Mouse (Mus musculus): ENCODE measurements around the gene Fnbp1.
A peak's percentile ranks its signal among the peaks of the same experiment; 100 is the strongest.

The Fnbp1 gene

DNA sequence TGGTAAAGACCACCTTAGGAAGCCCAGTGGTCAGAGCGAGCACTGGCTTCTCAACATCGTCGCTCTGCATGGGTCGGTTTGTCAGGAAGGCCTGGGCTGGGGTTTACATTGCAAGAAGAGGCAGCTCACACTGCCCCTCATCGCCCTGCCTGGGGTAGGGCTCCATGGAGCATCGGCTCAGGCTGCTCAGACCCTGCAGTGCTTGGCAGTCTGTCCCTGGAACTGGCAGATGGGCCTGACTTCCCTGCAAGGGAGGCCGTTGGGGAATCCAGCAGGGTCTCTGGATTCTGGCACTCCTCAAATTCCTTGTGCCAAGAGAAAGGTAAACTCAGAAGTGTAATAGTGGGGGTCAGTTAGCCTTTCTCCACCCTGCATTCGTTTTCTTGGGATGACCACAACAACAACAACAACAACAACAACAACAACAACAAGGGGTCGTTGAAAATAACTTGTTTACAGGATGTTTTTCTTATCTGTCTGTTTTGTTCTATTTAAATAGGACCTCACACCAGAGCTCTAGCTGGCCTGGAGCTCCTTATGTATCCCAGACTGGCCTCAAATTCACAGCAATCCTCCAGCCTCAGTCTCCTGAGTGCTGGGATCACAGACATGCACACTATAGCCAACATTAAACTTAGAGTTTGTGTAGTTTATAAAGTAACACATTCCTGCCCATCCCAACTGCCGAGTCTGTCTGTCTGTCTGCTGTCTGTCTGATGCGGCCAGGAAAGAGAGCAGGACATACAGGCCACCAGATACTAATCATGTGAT is 75.6 kb downstream of the Fnbp1 start:
- no peak for DNase-seq

GRCm38 (mm10) chr2:31061868-31062628 is 79.8 kb downstream of the Fnbp1 start:
- peak; percentile 64 to 69 for DNase-seq

DNA sequence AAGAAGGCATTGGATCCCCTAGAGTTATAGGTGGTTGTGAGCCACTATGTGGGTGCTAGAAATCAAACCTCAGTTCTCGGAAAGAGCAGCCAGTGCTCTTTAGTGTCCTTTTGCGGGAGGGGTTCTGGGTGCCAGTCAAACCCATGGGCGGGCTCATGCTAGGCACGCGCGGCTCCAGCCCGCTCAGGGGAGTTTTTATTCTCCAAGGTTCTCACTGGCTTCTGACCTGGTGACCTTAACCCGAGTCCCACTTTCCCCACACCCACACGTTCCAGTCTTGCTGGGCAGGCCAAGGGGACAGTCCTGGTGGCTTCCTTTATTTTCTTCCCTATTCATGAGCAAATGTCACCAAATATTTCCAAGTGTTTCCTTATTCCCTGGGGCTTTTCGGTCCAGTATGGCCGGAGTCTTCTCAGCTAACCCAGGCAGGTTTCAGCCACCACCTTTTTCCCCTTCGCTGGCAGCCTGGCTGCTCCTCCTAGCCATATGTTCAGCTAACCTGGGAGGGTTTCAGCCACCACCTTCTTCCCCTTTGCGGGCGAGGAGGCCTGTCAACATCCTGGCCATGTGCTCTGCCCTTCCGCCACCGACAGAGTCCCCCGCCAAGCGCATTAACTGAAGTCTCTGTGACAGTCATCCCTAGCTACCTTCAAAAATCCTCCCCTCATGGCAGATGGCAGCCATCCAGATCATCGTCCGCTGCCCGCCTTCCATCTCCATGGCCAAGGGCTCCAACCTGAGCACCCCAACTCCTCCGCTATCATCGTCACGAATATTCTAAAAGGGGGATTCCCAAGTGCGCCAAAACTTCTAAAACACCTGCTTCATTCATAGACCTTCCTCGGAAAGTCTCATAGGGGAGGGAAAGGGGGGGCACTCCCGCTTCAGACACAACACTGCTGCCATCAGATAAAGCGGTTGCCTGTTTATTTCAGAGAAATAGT is 80.7 kb downstream of the Fnbp1 start:
- peak; percentile 83 to 85 for DNase-seq

DNA sequence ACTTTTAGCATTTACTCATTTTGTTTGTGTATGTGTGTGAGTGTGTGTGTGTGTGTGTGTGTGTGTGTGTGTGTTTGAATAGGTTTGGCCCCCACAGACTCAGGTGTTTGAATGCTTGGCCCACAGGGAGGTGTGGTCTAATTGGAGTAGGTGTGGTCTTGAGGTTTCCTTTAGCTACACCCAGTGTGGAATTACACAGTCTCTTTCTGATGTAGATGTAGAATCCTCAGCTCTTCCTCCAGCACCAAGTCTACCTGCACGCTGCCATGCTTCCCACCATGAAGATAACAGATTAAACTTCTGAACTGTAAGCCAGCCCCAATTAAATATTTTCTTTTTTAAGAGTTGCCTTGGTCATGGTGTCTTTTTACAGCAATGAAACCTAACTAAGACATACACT is 81.5 kb downstream of the Fnbp1 start:
- DNase-seq, result peak; percentile 55 to 65

GRCm38 (mm10) chr2:31058443-31058842 is 83.4 kb downstream of the Fnbp1 start:
- peak; percentile 11 to 26 for DNase-seq

DNA sequence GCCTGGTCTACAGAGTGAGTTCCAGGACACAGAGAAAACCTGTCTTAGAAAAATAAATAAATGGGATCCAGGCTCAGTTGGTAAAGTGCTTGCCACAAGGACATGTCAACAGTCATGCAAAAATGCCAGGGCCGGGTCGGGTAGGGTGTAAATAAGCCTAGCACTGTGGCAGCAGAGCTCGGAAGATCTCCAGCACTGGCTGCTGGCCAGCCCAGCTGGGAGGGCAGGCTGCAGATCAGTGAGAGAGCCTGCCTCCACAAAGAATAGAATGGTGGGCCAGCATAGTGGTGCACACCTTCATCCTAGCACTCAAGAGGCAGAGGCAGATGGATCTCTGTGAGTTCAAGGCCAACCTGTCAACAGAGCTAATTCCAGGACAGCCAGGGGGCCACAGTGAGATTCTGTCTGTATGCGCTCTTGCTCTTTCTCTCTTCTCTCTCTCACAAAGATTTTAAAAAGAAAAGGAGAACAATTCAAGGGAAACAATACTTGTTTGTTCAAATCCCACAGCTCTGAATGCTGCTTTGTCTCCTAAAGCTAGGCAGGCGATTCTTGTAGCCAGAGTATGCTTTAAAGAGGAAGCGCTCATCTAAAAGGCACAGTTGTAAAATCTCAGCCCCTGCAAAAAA is 84.1 kb downstream of the Fnbp1 start:
- DNase-seq, result no peak

DNA sequence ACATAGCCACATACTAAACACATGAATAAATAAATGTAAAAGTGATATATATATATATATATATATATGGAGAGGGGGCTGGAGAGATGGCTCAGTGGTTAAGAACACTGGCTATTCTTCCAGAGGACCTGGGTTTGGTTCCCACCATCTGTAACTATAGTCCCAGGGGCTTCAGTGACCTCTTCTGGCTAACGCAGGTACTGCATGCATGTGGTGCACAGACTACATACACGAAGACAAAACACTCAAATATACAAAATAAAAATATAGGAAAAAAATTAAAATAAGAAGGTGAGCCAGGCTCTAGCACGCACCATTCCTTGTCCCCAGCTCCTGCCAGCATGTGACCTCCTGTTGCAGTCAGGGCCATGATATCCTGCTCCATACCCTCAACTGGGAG is 85.7 kb downstream of the Fnbp1 start:
- peak; percentile 40 to 47 for DNase-seq

- DNase-seq, result no peak
These were observed 87.9 kb downstream of the Fnbp1 start for GRCm38 (mm10) chr2:31053851-31054340.

DNA sequence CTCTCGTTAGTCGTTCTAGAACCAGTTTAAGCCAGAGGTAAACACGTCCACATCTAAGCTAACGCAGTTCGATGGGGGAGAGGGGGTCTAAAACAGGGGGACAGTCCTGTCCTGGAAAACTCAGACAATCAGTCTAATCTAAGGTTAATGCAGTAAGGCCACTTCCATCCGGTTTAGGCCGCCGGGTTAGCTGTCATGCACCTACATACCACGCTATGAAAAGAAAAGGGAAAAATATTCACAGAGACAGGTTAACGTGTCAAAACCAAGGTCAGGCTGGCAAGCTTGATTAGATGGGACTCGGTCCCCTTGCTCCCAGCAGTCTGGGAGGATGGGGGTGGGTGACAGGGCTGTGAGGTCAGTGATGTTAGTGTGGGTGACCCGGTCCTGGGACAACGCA is 88.4 kb downstream of the Fnbp1 start:
- DNase-seq, result no peak

DNA sequence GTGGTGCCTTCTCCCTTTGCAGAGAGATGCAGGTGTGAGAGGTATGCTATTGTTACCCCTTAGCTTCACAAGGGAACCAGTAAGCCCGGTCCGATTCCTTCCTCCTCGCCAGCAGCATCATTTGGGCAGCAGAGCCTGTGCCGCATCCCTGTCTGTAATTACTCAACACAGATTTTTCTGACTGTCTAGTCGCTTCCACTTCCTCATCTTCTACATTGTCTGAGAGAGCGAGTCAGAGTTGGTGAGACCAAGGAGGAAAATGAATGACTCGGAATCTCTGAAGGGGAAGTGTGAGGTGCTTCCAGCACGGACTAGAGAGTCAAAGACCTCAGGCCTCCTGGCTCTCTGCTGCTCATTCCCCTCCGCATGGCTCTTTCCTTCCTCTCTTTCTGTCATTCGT is 89.4 kb downstream of the Fnbp1 start:
- DNase-seq, result no peak

DNA sequence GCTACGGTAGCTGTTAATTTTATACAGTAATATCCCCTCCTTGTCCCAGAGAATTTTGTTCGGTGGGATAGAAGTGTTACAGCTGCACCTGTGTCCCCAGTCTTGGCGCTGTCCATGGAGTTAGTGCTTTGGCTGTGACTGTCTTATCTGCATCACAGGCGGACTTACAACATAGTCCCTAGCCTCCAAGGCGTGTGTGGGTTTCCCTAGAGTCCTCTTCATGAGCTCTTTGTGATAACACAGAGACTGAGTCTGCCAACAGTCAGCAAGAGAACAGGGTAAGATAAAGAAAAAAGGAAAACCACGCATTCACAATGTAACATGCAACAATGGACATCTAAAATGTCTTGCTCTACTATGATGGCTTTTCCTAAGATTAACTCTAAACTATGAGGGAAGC is 93.8 kb downstream of the Fnbp1 start:
- no peak for DNase-seq

- no peak for DNase-seq
These were observed 98.0 kb downstream of the Fnbp1 start for GRCm38 (mm10) chr2:31043856-31044255.

DNA sequence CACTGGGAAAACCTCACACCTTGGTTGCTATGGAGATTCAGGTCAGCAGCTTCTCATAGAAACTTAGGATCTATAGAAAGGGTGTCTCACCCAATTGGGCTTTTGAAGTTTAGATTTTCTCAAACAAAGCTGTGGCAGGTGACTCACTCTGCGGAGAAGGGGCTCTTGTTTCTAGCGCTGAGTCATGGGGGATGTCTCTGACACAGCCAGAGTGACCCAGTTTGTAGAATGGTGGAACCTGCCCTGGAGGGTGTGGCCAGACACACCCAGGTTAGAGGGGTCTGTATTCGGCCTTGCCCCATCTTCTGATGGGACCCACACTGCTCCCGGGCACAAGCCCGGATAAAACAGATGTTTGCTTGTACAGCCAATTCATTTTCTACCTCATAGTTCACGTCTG is 98.9 kb downstream of the Fnbp1 start:
- DNase-seq, result no peak

DNA sequence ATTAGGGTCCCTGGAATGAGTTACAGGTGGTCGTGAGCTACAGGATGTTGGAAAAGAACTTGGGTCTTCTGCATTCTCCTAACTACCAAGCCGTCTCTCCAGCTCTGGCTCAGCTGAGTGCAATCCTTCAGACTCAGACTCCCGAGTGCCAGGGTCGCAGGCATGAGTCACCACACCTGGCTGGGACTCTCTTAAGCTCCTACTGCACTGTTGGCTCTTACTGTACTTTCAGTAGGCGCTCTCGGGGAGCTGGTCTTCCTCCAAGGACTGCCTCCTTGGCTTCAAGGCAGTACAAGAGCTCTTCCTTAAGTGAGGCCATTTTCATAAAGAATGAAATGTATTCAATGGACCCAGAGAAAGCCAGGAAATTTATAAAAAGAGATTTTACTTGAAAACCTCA is 100.4 kb downstream of the Fnbp1 start:
- no peak for DNase-seq

DNA sequence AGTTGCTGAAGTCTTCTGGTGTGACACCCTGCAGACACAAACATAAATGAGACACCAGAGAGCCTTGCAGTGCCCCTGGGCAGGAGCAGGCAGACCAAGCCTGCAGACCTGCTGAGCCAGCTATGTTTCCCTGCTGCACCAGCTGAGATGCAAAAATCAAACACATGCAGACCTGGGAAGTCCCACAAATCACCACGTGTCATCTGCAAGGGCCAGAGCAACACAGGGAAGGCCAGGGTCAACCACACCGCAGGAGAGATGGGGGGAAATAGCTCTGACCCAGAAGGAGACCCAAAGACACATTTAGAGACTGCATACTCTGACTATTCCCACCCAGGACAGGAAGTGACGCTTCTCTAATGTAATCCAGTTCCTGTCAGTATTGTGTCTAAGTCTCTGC is 101.3 kb downstream of the Fnbp1 start:
- no peak for DNase-seq

DNA sequence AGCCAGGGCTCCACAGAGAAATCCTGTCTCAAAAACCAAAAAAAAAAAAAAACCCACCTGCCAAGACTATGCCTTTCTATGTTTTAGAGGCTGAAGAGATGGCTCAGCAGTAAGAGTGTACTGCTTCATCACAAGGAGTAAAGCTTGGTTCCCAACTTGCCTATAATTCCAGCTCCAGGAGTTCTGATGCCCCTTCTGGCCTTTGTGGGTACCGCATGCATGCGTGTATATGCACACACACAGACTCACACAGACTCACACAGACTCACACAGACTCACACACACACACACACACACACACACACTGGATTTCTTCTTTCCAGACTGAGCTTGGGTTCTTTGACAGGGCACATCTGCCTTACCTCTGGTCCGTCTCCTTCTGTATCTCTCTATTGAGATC is 101.8 kb downstream of the Fnbp1 start:
- DNase-seq, result peak in 1 of 2 experiments; percentile 19

- peak; percentile 72 to 81 for DNase-seq
These were observed 105.0 kb downstream of the Fnbp1 start for GRCm38 (mm10) chr2:31036811-31037210.

DNA sequence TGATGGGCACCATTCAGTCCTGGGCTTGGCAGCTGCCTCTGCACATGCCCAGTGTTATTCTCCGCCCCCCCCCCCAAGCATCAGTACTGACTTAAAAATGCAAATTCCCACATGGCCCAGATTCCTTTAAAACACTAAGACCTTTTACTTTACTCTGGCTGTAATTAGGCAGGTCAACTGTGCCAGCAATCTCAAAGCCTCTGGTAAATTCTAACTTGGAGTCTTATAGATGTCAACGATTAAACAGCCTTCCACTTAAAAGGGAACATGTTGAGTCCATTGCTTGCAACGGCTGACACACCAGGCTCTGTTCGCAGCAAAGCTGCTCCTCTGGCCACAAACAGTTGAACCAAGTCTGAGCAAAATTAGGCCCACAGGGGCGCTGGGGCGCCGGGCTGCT is 109.8 kb downstream of the Fnbp1 start:
- DNase-seq, result no peak

DNA sequence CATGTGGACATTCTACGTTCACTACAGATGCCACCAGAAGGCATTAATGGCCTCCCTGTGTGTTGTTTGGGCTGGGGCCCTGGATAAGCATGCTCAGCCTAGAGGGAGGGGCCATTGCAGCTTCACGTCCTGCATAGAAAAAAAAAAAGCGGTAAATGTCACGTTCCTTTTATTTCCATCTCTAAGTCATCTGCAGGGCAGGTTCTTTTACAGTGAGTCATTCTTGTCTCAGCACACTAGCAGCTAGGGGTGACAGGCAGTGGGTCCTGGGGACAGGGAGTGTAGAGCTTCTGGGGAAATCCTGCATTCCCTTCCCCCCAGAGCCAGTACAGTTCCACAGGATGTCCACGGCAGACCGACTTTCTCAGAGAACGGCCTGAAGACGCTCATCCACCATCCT is 115.2 kb downstream of the Fnbp1 start:
- DNase-seq, result no peak

GRCm38 (mm10) chr2:31025458-31025857 is 116.3 kb downstream of the Fnbp1 start:
- peak in 1 of 2 experiments; percentile 10 for DNase-seq

DNA sequence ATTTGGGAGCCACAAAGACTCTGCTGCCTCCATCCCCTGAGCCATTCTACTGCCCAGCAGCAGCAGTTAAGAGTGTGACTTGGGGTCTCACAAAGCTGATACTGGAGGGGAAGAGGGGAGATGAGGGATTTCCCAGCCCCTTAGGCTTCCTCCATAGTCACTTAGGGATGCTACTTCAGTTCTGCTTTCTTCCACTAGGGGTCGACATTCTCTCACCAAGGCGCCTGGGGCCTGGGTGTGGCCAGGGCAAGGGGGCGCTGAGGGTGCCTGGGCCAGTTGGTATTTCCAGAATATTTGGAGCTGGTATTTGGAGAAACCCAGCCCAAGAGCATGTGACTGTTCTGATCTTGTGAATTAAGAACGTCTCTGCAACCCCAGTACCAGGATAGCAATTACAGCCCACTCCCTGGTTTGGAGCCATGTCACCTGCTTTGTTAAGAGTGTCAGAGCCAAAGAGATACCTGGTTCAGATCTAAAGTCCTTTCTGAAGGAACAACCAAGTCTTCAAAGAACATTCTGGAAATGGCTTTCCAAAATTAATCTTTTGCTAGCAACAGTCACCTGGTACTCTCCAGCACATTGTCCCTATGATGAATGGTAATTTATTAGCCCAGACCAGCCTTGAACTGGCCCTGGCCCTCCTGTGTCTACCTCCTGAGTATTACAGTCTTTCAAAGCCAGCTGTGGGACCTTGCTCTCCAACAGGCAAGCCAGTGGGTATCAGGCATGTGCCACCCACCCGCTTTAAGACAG is 117.0 kb downstream of the Fnbp1 start:
- DNase-seq, result peak; percentile 80 to 82

DNA sequence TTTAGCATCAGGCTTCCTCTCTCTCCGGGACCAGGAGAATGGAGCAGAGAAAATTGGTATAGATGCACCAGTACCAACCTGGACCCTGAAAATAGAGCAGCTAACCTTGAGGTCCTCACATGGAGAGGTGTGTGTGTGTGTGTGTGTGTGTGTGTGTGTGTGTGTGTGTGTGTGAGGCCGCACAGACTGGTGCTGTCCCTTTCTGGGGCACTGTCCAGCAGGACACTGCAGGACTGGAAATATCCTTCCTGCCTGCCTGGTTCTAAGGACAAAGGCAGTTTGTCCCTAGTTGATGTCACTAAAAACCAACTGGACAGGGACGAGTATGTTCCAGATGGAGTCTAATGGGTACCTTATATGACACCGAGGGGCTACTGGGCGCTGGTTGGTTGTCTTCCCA is 117.9 kb downstream of the Fnbp1 start:
- DNase-seq, result no peak

Data from B cell, adult 2 months (primary cell).